Mouse (Mus musculus): ENCODE results near the gene Cables2.

- TF ChIP-seq CTCF (IDR thresholded peaks at IDR 0.05; ENCODE audit: low read depth, low read length) (no peak), POLR2A (IDR thresholded peaks at IDR 0.05; ENCODE audit: borderline replicate concordance, low read depth, low read length) (no peak)
Measured at GRCm38 (mm10) chr2:180220165-180220564, 53.1 kb downstream of the Cables2 start.
